Mouse (Mus musculus) urinary bladder, postnatal 25 days (tissue): ENCODE data around the gene Lamc1.
"Not testable (repeated sequence)": the region's sequence is repeated elsewhere in the genome, so short reads cannot be mapped to it uniquely, and the experiment has no call there.

Experiments
- DNase-seq: peaks from one replicate; pipeline ENCODE4 v3.0.0; 2022; ENCODE audit warnings: low spot score

The Lamc1 gene

GRCm38 (mm10) chr1:153331796-153332443 is 666 bp downstream of the Lamc1 start:
- peak; percentile 36 for DNase-seq

DNA sequence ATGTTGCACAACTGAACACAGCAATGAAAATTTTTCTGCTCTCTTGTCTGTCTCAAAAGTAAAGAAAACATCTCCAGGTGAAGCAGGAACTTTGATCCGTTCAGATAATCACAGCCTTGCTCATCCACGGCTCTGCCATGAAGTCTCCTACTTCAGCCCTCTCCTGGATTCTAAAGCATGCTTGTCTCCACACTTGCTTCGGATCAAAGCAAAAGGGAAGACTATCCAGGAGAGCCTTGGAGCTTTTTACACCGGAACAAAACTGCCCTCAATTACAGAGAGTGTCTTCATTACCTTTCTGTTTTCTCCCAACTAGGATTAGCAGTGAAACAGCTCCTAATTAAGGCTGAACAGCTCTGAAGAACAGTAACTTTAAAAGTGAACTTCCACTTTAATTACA is 1.4 kb downstream of the Lamc1 start:
- DNase-seq = no peak

DNA sequence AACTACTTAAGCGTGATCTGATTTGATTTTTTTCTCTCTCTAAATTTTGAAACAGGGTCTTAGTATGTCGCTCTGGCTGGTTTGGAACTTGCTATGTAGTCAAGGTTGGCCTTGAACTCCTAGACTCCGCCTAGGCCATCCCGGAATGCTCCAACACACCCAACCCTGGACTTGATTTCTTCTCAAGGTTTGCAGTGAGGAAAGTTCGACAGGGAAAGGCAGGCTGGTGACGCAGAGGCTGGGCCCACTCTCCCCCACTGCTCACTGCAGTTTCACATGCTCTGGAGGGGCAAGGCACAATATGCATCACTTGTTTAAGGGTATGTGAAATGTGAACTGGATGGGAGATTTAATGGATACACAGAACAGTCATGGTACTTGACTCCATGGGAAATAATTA is 3.3 kb downstream of the Lamc1 start:
- no peak for DNase-seq

GRCm38 (mm10) chr1:153327063-153327462 is 5.5 kb downstream of the Lamc1 start:
- no peak for DNase-seq

DNA sequence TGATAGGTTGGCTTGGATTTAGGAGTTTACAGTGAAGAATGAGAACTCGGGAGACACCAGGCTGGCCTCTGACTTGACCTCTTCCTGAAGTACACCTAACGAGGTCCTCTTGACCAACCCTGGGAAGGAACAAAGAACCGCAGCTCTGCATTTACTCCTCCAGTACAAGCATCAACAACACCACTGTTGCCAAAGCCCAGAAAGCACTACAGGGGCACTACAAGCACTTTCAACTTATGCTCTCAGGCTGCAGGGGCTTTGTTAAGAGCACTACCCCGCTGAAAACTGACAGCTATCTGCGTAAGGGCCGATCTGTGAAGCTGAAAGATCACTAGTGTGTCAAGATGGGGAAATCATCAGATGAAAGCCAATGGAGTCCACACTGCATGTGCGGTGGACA is 6.4 kb downstream of the Lamc1 start:
- no peak for DNase-seq

GRCm38 (mm10) chr1:153321404-153321803 is 11.2 kb downstream of the Lamc1 start:
- no peak for DNase-seq

- DNase-seq = no peak
These were observed 11.9 kb downstream of the Lamc1 start for GRCm38 (mm10) chr1:153320554-153321147.

DNA sequence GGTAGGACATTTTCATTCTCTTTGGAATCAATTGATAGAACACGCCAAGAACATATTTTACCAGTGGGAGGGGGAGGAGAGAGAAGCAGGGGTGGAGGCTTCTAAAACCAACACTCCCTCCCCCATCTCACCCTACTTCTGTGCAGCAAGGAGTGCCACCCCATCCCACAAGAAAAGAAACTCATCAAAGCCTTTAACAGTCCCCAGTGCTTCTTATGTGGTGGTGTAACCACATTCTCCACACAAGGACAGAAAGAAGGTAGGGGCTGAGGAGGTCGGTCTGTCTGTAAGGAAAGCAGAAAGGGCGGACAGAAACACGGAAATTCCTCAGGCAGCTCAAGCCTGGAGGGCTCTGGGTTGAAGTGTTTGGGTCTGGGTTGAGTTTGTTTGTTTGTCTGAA is 12.5 kb downstream of the Lamc1 start:
- no peak for DNase-seq

- DNase-seq = no peak
These were observed 13.8 kb downstream of the Lamc1 start for GRCm38 (mm10) chr1:153318741-153319140.

DNA sequence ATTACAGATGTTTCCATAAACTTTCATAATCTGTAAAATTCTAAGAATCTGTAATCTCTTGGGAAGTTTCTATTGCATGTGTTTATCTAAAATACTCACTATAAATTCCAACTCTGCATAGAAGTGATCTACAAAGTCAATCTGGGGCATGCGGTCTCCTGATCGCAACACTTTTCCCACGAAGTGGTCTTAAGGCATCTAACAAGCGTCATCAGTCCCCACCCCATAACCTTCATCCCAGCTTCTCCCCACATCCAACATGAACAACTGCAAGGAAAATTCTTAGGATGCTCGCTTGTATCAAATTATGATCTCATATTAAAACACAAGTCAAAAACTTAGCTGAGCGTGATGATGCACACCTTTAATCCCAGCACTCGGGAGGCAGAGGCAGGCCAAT is 14.3 kb downstream of the Lamc1 start:
- no peak for DNase-seq

- no peak for DNase-seq
These were observed 14.9 kb downstream of the Lamc1 start for GRCm38 (mm10) chr1:153317486-153318260.

- no peak for DNase-seq
These were observed 15.6 kb downstream of the Lamc1 start for GRCm38 (mm10) chr1:153316956-153317355.

GRCm38 (mm10) chr1:153316286-153316685 is 16.3 kb downstream of the Lamc1 start:
- no peak for DNase-seq

DNA sequence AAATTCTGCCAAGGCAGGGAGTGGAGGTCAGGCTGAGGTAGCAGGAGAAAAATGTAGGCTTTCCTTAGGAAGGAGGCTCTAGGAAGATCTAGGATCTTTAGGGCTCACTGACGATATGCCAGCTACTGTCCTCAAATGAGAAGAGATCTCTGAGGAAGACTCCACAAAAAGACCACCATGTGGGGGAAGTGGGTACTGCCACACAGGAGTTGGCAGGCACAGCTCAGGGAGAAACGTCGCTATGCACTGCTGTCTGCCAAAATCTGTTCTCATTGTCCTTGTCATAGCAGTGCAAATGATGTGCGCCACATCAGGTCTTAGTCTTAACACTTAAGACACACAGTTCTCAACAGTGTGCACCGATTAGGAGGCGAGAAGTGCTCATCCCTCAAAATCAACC is 17.5 kb downstream of the Lamc1 start:
- no peak for DNase-seq

- no peak for DNase-seq
These were observed 19.6 kb downstream of the Lamc1 start for GRCm38 (mm10) chr1:153312992-153313391.

DNA sequence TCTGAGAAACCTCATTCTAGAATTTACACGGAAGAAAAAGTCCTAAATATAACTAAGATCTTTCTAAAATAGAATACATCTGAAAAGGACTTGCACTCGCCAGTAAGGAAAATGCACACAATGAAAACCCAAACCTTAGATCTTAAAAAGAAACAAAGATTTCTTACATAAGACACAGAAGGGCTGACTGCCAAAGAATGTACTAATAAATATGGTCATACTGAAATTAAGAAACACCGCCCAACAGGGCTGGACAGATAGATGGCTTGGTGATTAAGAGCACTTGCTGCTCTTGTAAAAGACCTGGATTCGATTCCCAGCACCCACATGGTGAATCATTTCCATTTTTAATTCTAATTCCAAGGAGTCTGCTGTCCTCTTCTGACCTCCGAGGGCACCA is 22.4 kb downstream of the Lamc1 start:
- DNase-seq = no peak

DNA sequence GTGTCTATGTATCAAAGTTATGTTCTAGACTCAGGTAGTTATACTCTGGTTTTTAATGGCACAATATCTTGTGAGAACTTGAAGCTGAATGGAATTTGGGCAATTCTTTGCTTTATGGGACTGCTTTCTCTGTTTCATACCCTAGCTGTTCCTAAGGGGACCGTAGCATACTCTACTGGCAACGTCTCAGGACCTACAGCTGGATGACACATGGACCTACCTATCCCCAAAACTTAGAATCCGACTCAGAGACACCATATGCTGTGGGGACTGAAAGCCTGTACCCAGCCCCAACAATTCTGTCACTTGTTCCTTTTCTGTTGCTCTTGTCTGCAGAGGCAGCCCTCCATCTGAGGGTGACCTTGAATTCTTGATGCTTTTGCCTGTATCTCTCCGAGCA is 23.3 kb downstream of the Lamc1 start:
- DNase-seq = no peak

DNA sequence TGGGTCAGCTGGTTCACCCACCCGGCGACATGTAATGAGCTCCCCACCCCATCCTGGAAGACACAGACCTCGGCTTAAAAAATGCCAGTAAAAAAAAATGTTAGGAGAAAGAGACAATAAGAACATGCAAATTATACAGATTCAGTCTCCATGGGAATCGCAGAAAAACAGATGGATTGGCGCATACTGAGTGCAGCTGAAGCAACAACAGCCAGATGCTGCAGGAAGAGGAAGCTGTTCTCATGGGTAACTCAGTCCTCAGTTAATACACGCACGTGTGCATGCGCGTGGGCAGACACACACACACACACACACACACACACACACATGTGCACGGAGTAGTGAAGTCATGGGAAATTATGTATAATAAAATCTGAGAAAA is 23.7 kb downstream of the Lamc1 start:
- no peak for DNase-seq

DNA sequence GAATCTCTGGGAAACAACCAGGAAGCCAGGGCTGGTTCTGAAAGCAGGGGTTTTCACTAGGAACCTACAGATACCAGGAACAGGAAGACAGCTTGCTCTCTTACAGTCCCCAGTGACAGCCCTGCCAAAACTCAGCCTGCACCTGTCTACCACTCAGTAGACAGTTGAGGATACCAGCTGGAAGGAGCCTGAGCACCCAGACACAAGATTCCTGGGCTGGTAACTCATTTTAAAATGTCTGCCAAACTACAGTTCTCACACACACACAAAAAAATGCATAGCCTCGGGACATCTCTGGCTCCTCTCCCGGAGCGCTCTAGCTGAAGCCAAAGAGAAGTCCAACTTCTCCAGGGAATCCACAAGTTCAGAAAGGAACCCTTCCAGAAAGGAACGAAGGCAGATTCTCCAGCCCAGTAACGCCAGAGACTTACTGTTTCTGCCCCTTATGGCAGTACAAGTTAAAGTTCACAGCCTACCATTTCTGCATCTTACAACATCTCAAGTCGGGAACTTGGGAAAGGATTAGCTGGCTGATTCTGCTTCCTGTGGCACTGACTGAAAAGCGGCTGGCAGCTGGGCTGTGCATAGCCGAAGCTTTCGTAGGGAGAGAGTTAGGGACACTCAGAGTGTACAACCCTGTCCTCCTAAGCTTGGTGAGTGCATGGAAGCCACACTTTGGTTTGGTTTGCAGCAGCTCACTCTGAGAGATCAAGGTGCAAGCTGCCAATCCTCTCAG is 24.2 kb downstream of the Lamc1 start:
- no peak for DNase-seq

- no peak for DNase-seq
These were observed 24.9 kb downstream of the Lamc1 start for GRCm38 (mm10) chr1:153307509-153308178.

- DNase-seq = not testable (repeated sequence)
These were observed 26.9 kb downstream of the Lamc1 start for GRCm38 (mm10) chr1:153305728-153306127.

- DNase-seq = not testable (repeated sequence)
These were observed 27.3 kb downstream of the Lamc1 start for GRCm38 (mm10) chr1:153305249-153305648.
